Mouse (Mus musculus) liver, postnatal 0 days (tissue): ENCODE data around the gene Fkbp8. TPM values are rescaled to one million over a fixed set of nuclear protein-coding genes. Genes with fewer than 3 reads are reported as not detected.

Source experiments
- ATAC-seq: fragments of 200-750 bp; cut with Nextera tagmentation; 2 replicates; pipeline ENCODE4 v1.8.0; 2017; ENCODE audit warnings: mild to moderate bottlenecking, moderate library complexity
- DNase-seq: peaks from one replicate; pipeline ENCODE4 v3.0.0-alpha.2; 2016
- H3K27ac ChIP-seq: fragments of 300-500 bp; sonication (generic); 2 replicates; pipeline ENCODE4 v1.5.1; 2014; ENCODE audit warnings: antibody characterized with exemption, moderate library complexity, mild to moderate bottlenecking, low read depth
- H3K27me3 ChIP-seq: fragments of 300-500 bp; sonication (generic); 2 replicates; pipeline ENCODE4 v1.6.1; 2014; ENCODE audit warnings: low read length, control low read depth, mixed read lengths; ENCODE audit not compliant: insufficient read depth
- H3K36me3 ChIP-seq: fragments of 300-500 bp; sonication (generic); replicated peaks from 2 replicates; pipeline ENCODE4 v1.6.1; 2014; ENCODE audit warnings: mild to moderate bottlenecking, control low read depth, low read length, moderate library complexity, mixed read lengths; ENCODE audit not compliant: insufficient read depth
- H3K4me1 ChIP-seq: fragments of 300-500 bp; sonication (generic); 2 replicates; pipeline ENCODE4 v1.6.1; 2014; ENCODE audit warnings: antibody characterized with exemption, mild to moderate bottlenecking, control low read depth; ENCODE audit not compliant: insufficient read depth
- H3K4me2 ChIP-seq: fragments of 300-500 bp; sonication (generic); 2 replicates; pipeline ENCODE4 v1.6.1; 2014; ENCODE audit warnings: low read depth, mild to moderate bottlenecking, low read length, moderate library complexity, mixed read lengths
- H3K4me3 ChIP-seq: fragments of 300-500 bp; sonication (generic); 2 replicates; pipeline ENCODE4 v1.5.1; 2014; ENCODE audit warnings: low read depth, low read length
- H3K9ac ChIP-seq: fragments of 300-500 bp; sonication (generic); replicated peaks from 2 replicates; pipeline ENCODE4 v1.6.1; 2014; ENCODE audit warnings: mild to moderate bottlenecking, moderate library complexity
- H3K9me3 ChIP-seq: fragments of 300-500 bp; sonication (generic); 2 replicates; pipeline ENCODE4 v1.6.1; 2016; ENCODE audit warnings: mild to moderate bottlenecking, control low read depth, low read length, mixed read lengths
- CTCF ChIP-seq: sonication (generic); IDR thresholded peaks from 2 replicates; pipeline ENCODE4 v1.5.1; 2016; ENCODE audit warnings: antibody characterized with exemption, low read depth
- EP300 ChIP-seq: IDR thresholded peaks from 2 replicates; pipeline ENCODE4 v1.6.1; 2016; ENCODE audit warnings: antibody characterized with exemption, low read depth, mild to moderate bottlenecking
- WGBS: fragments of 180-500 bp; shearing (Covaris S2); extraction: QIAGEN DNeasy Blood & Tissue Kit; methylation state at CpG from one replicate; pipeline ENCODE4 v1.1.7; 2014; ENCODE audit not compliant: insufficient replicate concordance; 5-methylcytosine and 5-hydroxymethylcytosine counted together
- polyA plus RNA-seq: library from polyadenylated mRNA; unstranded; fragments of >200 nt; fragmentation: Nextera tagmentation; extraction: Ambion mirVana; gene quantifications from 2 replicates; pipeline ENCODE4 v1.2.1, GENCODE M21; 2015

Fkbp8 gene
- polyA plus RNA-seq, 1 experiment from 2014 or later: 141 TPM

- 93% methylated on average over 3 of the region's 3 CpGs for WGBS
- TF ChIP-seq CTCF (no peak), EP300 (no peak)
- Histone ChIP-seq H3K9ac (no peak overlapping the region), H3K4me2 (no peak overlapping the region), H3K27me3 (no peaks in the 10 kb centered on the region), H3K27ac (no peak overlapping the region), H3K9me3 (no peaks in the 10 kb centered on the region), H3K4me3 (no peak overlapping the region), H3K4me1 (peaks cover 8% of the 10 kb centered on the region), H3K36me3 (peaks cover 59% of the 10 kb centered on the region)
- DNase-seq (no peak), ATAC-seq (no peak)
Observed at GRCm38 (mm10) chr8:70535221-70535620, 7.7 kb downstream of the Fkbp8 start.

GRCm38 (mm10) chr8:70535701-70536100 is 8.2 kb downstream of the Fkbp8 start:
- H3K4me2 ChIP-seq: no peak overlapping the region
- peaks cover 11% of the 10 kb centered on the region for H3K4me1 ChIP-seq
- WGBS: 82% methylated on average over 2 of the region's 2 CpGs
- H3K27ac ChIP-seq: no peak overlapping the region
- TF ChIP-seq EP300 (no peak), CTCF (no peak)
- no peak overlapping the region for H3K9ac ChIP-seq
- no peak for ATAC-seq
- DNase-seq: no peak
- no peak overlapping the region for H3K4me3 ChIP-seq
- peaks cover 56% of the 10 kb centered on the region for H3K36me3 ChIP-seq
- no peaks in the 10 kb centered on the region for H3K9me3 ChIP-seq
- no peaks in the 10 kb centered on the region for H3K27me3 ChIP-seq

- 12% methylated on average over 24 of the region's 24 CpGs for WGBS
- peaks cover 23% of the 10 kb centered on the region for H3K4me1 ChIP-seq
- H3K4me2 ChIP-seq: peak overlapping the region; percentile 96
- peak overlapping the region; percentile 99 for H3K27ac ChIP-seq
- no peaks in the 10 kb centered on the region for H3K27me3 ChIP-seq
- peak overlapping the region; percentile 87 for H3K4me3 ChIP-seq
- H3K9me3 ChIP-seq: no peaks in the 10 kb centered on the region
- DNase-seq: peak; percentile 76
- peak; percentile 32 for ATAC-seq
- peak overlapping the region; percentile 65 for H3K9ac ChIP-seq
- no peak for TF ChIP-seq CTCF
- TF ChIP-seq EP300: peak; percentile 76
- peaks cover 34% of the 10 kb centered on the region for H3K36me3 ChIP-seq
Observed at GRCm38 (mm10) chr8:70538024-70538579, 10.6 kb downstream of the Fkbp8 start.

GRCm38 (mm10) chr8:70538633-70539076 is 11.1 kb downstream of the Fkbp8 start:
- DNase-seq (peak; percentile 100), ATAC-seq (peak; percentile 64)
- Histone ChIP-seq H3K27ac (peak overlapping the region; percentile 99), H3K4me3 (peak overlapping the region; percentile 87), H3K36me3 (peaks cover 32% of the 10 kb centered on the region), H3K4me2 (peak overlapping the region; percentile 96), H3K9me3 (no peaks in the 10 kb centered on the region), H3K4me1 (peaks cover 28% of the 10 kb centered on the region), H3K9ac (peak overlapping the region; percentile 65), H3K27me3 (no peaks in the 10 kb centered on the region)
- peak; percentile 6; the same call in 1 of the 2 replicates for TF ChIP-seq CTCF
- TF ChIP-seq EP300: 0 out of 2 replicates have a peak, but pooled peaks have one; percentile 18
- under 1% methylated on average over 32 of the region's 32 CpGs for WGBS

GRCm38 (mm10) chr8:70539077-70539813 is 11.7 kb downstream of the Fkbp8 start, which contains the start of gene Ell:
TSS of gene Ell (plus strand) at chr8:70539457.
- ATAC-seq: peak; percentile 83
- peaks cover 26% of the 10 kb centered on the region for H3K36me3 ChIP-seq
- H3K9me3 ChIP-seq: no peaks in the 10 kb centered on the region
- H3K4me2 ChIP-seq: peak within 1 kb of the TSS; percentile 96
- H3K4me3 ChIP-seq: peak within 1 kb of the TSS; percentile 87
- no peaks in the 10 kb centered on the region for H3K27me3 ChIP-seq
- H3K4me1 ChIP-seq: peaks cover 32% of the 10 kb centered on the region
- peak; percentile 100 for DNase-seq
- WGBS: under 1% methylated on average over 58 of the region's 58 CpGs
- H3K27ac ChIP-seq: peak within 1 kb of the TSS; percentile 99
- peak within 1 kb of the TSS; percentile 94 for H3K9ac ChIP-seq
- no peak for TF ChIP-seq CTCF
- 0 out of 2 replicates have a peak, but pooled peaks have one; percentile 8 for TF ChIP-seq EP300

GRCm38 (mm10) chr8:70540013-70540506 is 12.5 kb downstream of the Fkbp8 start:
- Histone ChIP-seq H3K9ac (peak overlapping the region; percentile 94), H3K9me3 (no peaks in the 10 kb centered on the region), H3K27me3 (no peaks in the 10 kb centered on the region), H3K4me3 (peak overlapping the region; percentile 87), H3K36me3 (peaks cover 20% of the 10 kb centered on the region), H3K27ac (peak overlapping the region; percentile 99), H3K4me2 (peak overlapping the region; percentile 96), H3K4me1 (peaks cover 40% of the 10 kb centered on the region)
- under 1% methylated on average over 4 of the region's 4 CpGs for WGBS
- no peak for TF ChIP-seq CTCF
- TF ChIP-seq EP300: no peak
- DNase-seq (no peak), ATAC-seq (no peak)
